Comparison of ENCODE assay signal across 8 mouse cellular contexts in genomic region chr6:100287334-100288015, GRCm38 (mm10). TPM values are rescaled to one million over a fixed set of nuclear protein-coding genes. Genes with fewer than 3 reads are reported as not detected.
DNase-seq lines count a peak whose midpoint lies in the region; ATAC-seq lines count a peak whose summit lies in the region.

Gene Rybp (minus strand): TSS chr6:100287485.

- peaks cover 32% of the 10 kb centered on the region for H3K4me1 ChIP-seq in embryonic facial prominence, embryonic 12.5 days
- peaks cover 28% of the 10 kb centered on the region for H3K4me1 ChIP-seq in limb, embryonic 10.5 days
- peaks cover 27% of the 10 kb centered on the region for H3K4me1 ChIP-seq in midbrain, embryonic 12.5 days

- H3K36me3 ChIP-seq in embryonic facial prominence, embryonic 12.5 days, result no peaks in the 10 kb centered on the region
- peaks cover 5% of the 10 kb centered on the region for H3K36me3 ChIP-seq in limb, embryonic 10.5 days
- no peaks in the 10 kb centered on the region for H3K36me3 ChIP-seq in midbrain, embryonic 12.5 days

- H3K27ac ChIP-seq in embryonic facial prominence, embryonic 12.5 days, result peak within 1 kb of the TSS; percentile 93
- peak within 1 kb of the TSS; percentile 99 for H3K27ac ChIP-seq in limb, embryonic 10.5 days
- H3K27ac ChIP-seq in midbrain, embryonic 12.5 days (replicated peaks), result peak within 1 kb of the TSS; percentile 98

- H3K27me3 ChIP-seq in embryonic facial prominence, embryonic 12.5 days, result peaks cover 5% of the 10 kb centered on the region
- peaks cover 30% of the 10 kb centered on the region for H3K27me3 ChIP-seq in limb, embryonic 10.5 days (ENCODE audit: low read depth, poor library complexity, severe bottlenecking)
- H3K27me3 ChIP-seq in midbrain, embryonic 12.5 days, result peaks cover 36% of the 10 kb centered on the region

- peak within 1 kb of the TSS; percentile 88 for H3K9ac ChIP-seq in embryonic facial prominence, embryonic 12.5 days
- H3K9ac ChIP-seq in midbrain, embryonic 12.5 days (replicated peaks), result peak within 1 kb of the TSS; percentile 90

- H3K4me3 ChIP-seq in embryonic facial prominence, embryonic 12.5 days, result peak within 1 kb of the TSS; percentile 75
- H3K4me3 ChIP-seq in limb, embryonic 10.5 days, result peak within 1 kb of the TSS; percentile 80
- peak within 1 kb of the TSS; percentile 86 for H3K4me3 ChIP-seq in midbrain, embryonic 12.5 days

- DNase-seq in 3134 (ENCODE audit: extremely low read depth, insufficient read length, low spot score), result peak; percentile 86
- peak; percentile 95 to 96 for DNase-seq in adrenal gland, postnatal 36 days
- peak; percentile 100 for DNase-seq in heart, adult 11 months
- DNase-seq in kidney, adult 18-20 months, result peak; percentile 93
- DNase-seq in limb, embryonic 10.5 days (ENCODE audit: low spot score), result peak; percentile 96
- peak; percentile 89 for DNase-seq in skeletal muscle tissue, adult 2 months (ENCODE audit: low read depth, low spot score)

- WGBS in embryonic facial prominence, embryonic 12.5 days, result under 1% methylated on average over 75 of the region's 112 CpGs
- under 1% methylated on average over 95 of the region's 112 CpGs for WGBS in limb, embryonic 10.5 days
- 1% methylated on average over 61 of the region's 112 CpGs for WGBS in midbrain, embryonic 12.5 days

- no peaks in the 10 kb centered on the region for H3K9me3 ChIP-seq in embryonic facial prominence, embryonic 12.5 days
- H3K9me3 ChIP-seq in limb, embryonic 10.5 days (replicated peaks), result no peaks in the 10 kb centered on the region
- no peaks in the 10 kb centered on the region for H3K9me3 ChIP-seq in midbrain, embryonic 12.5 days

- peak within 1 kb of the TSS; percentile 89 for H3K4me2 ChIP-seq in embryonic facial prominence, embryonic 12.5 days (replicated peaks)
- H3K4me2 ChIP-seq in midbrain, embryonic 12.5 days (replicated peaks), result peak within 1 kb of the TSS; percentile 94

- peak; percentile 94 for ATAC-seq in embryonic facial prominence, embryonic 12.5 days (ENCODE audit: insufficient number of reproducible peaks, insufficient read depth, low FRiP score, low TSS enrichment)
- ATAC-seq in midbrain, embryonic 12.5 days (ENCODE audit: low FRiP score, low read depth), result peak; percentile 96

RNA-seq across cellular contexts. Expression of gene Rybp, which starts in this region (rescaled TPM):
- total RNA-seq in adrenal gland, postnatal 36 days (2021), result 10 to 100 TPM; 28.2 to 32.8 TPM
- polyA plus RNA-seq in embryonic facial prominence, embryonic 12.5 days (2016; fragmentation: Nextera tagmentation; extraction: Ambion mirVana), result 25.3 and 25.7 TPM in 2 replicates
- 14.1 and 15.9 TPM in 2 replicates for polyA plus RNA-seq in limb, embryonic 10.5 days (2016; fragmentation: Nextera tagmentation; extraction: Ambion mirVana)
- polyA plus RNA-seq in midbrain, embryonic 12.5 days (2016; fragmentation: Nextera tagmentation; extraction: Ambion mirVana), result 17.4 and 19.0 TPM in 2 replicates

Comparison
In these comparisons a context has a peak if more than half of its experiments do, and no peak if none do; other contexts are left out.
1. Peak in every context shown above with its lines: DNase-seq, ATAC-seq, H3K4me3 ChIP-seq and H3K27ac ChIP-seq.